Mouse (Mus musculus) layer of hippocampus, postnatal 36 days (tissue): Measurements from ENCODE around the gene Prpf40b. TPM values are rescaled to one million over a fixed set of nuclear protein-coding genes. Genes with fewer than 3 reads are reported as not detected.
A peak's percentile ranks its signal among the peaks of the same experiment; 100 is the strongest.

ENCODE experiments used
- DNase-seq, 2 experiments: peaks; one replicate each; pipeline ENCODE4 v3.0.0; 2022
- total RNA-seq, 2 experiments: library from RNA; stranded (reverse); gene quantifications; 2 replicates each; pipeline ENCODE4 v1.2.3; 2021

The Prpf40b gene
- total RNA-seq, 2 experiments from 2014 or later = 96.8 to 98.3 TPM

DNA sequence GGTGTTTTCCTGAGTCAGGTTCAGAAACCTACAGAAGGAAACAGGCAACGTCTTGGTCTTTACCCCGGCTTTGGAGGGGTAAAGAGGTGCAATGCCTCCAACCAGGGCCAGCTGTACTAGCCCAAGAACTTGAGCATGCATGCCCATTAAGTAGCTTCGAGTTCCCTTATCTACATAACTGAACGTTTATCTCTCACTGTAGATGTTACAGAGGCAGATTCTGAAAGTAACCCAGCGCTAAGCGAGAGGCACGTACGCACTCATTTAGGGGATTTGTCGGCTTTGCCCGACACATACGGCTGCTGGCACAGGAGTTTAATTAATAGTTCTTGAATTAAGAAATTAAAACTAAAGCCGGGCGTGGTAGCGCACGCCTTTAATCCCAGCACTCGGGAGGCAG, 600 bp upstream of the Prpf40b start:
- DNase-seq = no peak

DNA sequence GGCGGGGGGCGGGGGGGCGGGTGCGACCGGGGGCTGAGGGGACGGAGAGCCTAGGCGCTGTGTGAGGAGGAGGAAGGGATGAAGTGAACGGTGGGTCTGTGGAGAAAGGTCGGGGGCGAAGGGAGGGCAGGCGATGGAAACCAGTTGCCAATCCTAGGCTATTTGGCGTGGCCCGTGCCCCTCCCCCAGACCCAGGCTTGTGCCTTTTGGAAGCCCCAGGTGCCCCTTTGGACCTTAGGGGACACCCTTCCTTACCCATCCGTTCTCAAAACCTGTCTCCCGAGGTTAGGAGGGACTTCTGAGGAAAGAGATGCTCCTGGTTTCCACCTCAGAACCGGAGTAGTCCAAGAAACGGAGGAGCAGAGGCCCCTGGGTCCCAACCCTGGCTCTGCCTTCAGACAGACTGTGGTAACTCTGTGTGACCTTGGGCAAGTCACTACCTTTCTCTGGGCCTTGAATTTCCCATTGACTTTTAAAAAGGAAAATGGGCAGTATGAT, 646 bp downstream of the Prpf40b start, which contains the start of gene Fam186b:
Fam186b (minus strand) TSS at position 405 of the 498 bp plus-strand sequence.
- DNase-seq = peak in 1 of 2 experiments; percentile 26

DNA sequence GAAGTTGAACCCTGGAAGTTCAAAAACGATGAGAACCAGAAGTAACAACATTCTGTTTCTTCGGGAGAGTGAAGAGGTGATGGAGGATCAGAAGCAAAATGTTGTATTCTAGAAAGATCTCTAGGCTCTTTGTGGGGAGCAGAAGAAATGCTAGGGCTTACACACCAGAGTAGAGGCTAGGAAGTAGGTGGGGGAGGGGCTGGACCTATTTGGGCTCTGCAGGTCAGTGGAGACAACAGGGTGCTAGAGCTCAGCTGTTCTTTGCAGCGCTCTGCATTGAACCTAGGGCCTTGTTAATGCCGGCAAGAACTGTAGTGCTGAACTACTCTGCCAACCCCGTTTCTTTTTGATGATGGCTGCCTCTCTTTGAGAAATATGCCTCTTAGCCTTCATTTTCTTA, 1.3 kb downstream of the Prpf40b start:
- DNase-seq = no peak

DNA sequence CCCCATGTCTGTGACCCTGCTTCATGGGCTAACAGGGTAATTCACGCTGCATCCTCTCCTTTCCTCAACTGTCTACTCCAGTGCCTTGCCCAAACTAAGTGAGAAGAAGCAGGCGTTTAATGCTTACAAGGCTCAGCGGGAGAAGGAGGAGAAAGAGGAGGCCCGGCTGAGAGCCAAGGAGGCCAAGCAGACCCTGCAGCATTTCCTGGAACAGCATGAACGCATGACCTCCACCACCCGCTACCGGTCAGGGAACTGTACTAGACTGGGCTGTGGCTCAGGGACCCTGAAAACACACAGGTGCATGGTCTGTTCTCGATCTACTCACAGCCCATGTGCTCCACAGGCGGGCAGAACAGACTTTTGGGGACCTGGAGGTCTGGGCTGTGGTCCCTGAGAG, 12.6 kb downstream of the Prpf40b start:
- no peak for DNase-seq

DNA sequence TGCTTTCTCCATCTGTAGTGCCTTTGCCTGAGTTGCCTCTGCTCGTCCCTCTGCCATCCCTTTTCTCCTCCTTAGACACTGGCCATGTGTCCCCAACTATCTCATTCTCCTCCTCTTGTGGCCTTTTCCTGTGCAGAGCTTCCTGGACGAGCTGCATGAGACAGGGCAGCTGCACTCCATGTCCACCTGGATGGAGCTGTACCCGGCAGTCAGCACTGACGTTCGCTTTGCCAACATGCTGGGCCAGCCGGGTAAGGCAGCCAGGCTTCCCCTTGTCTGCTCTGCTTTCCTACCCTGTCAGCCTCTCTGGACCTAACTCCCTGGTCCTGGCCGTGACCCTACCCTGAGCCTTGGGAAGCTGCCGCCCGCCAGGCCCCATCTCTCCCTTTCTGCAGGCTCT, 14.7 kb downstream of the Prpf40b start:
- DNase-seq = no peak

DNA sequence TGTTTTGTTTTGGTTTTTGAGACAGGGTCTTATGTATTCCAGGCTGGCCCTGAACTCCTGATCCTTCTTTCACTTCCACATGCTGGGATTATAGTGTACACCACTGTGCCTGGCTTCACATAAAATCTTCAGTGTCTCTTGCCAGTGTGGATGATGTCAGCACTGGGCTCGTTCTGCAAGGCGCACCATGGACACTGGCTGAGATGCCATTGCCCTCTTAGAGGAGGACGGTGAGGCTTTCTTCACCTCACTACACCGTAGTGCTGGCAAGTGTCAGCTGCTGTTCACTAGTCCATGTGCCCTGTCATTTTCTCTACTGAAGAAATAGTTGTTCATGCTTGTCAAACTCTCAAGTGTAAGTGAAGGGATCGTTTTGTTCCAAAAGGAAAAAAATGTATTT, 15.7 kb downstream of the Prpf40b start:
- DNase-seq = no peak

DNA sequence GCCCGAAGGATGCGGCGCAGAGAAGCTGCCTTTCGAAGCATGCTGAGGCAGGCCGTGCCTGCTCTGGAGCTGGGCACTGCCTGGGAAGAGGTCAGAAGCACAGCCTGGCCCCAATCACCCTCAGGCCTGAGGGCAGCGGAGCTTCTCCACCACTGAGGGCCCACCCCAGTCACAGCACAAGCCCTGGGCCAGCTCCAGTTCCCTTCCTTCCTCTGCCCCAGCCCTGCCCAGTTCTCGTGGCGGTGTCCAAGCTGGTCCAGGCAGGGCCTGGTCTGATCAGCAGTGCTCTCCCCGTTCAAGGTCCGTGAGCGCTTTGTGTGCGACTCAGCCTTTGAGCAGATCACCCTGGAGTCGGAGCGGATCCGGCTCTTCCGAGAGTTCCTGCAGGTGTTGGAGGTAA, 20.0 kb downstream of the Prpf40b start:
- DNase-seq = no peak

DNA sequence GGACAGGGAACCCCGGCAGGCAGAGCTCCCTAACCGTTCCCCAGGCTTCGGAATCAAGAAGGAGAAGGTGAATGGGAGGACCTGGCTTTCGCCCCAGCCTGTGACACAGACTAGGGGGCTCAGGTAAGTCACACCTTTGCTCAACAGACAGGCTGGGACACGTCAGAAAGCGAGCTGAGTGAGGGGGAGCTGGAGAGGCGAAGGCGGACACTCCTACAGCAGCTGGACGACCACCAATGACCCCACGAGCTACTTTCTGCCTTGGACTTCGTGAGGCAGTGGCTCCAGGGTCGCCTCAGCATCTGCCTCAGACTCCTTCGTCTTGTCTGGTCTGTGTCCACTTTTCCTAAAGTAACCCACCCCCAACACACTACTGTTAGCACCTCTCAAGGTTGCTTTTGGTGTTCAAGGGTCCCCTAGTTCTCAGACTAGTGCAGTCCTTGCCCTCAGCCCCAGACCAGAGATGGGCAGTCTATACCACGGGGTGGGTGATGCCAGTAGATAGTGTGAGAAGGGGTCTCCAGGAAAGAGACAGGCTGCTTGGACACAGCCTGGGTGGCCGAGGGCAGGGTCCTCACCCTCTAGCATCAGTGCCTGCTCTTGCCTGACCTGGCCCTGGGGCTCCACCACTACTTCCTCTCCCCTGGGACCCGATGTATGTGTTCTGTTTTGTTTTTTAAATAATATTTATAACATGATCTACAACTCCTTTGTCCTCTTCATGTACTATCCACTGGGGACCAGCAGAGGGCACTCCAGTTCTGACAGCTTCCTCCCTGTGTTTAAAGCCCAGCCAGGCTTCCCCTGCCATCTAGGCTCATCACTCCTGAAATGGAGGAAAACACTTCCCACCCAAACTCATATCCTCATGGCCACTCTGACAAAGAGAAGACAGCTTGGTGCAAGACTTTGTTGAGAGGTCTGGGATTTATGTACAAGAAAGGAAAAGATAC, 21.7 kb downstream of the Prpf40b start:
- peak; percentile 70 to 72 for DNase-seq

DNA sequence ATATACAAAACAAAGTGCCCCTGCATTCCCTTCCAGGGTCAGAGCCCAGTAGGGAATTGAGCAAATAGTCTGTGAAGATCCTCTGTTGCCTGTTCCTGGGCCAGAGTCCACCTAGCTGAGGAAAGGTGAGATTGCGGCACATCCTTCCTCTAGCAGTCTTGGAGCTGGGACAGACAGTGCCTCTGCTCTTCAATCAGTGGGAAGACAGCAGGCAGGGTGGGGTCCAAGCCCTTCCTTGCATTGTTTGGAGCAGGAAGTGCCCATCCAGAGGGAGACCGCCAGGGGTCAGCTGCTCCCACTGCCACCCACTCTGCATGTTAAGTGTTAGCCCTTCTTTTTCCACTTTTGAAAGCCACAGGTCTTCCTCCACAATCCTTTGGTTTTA, 22.4 kb downstream of the Prpf40b start:
- DNase-seq = no peak

DNA sequence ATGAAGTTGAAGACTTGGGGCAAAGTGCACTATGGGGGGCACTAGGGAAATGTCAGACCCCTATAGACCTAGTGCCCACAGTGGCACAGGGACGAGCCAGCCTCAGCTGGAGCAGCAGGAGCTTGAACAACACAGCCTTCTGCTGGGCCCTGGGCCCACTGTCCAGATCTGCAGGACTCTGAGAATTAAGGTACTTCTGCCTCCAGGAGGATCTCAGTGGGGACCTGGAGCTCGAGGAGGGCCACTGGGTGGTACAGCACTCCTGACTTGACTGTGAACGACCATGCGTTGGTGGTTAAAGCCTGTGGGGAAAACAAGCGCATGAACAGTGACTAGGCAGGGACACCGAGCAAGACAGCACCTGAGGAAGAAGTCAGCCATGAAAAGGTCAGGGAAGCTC, 23.2 kb downstream of the Prpf40b start:
- DNase-seq = no peak

DNA sequence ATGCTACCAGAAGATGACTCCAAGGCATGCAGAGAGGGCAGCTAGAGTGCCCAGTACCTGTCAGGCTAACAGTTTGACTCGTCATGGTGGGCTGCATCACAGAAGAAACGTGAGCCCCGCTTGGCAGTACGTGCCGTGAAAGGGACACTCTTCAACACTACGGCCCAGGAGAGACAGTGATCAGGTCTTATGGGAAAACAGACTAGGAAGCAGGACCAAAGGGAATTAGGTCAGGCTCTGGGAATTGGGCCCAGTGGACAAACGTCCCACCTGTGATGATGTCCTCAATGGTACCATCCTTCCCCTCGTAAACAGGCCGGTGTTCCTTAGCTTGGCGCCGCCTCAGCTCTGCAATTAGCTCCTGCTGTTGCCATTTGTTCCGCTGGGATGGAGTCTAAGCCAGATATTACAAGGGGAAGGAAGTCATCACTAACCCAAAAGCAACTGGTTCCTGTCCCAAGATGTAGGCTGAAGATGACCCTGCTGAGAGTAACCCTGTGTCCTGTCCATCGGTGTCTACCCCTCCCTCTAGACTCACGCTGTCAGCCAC, 24.0 kb downstream of the Prpf40b start:
- DNase-seq = no peak

DNA sequence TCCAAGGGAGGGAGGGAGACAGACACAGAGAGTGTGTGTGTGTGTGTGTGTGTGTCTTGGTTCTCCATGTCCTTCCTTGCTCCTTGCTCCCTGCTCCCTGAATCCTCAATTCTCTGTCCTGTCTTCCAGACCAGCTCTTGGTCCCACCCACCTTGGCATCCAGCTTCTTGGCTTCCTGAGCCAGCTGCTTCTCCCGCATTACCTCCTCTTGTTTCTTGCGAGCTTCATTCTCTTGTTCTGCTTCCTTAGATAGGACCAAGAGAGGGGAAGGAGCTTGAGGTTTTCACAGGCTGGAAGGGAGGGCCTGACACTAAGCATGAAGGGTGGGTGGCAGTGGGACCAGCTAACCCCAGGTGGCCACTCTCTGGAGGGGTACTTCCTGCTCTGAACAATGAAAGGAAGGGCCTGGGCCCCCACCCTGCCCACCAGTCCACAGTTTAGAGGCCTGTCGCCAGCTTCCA, 24.6 kb downstream of the Prpf40b start:
- no peak for DNase-seq

DNA sequence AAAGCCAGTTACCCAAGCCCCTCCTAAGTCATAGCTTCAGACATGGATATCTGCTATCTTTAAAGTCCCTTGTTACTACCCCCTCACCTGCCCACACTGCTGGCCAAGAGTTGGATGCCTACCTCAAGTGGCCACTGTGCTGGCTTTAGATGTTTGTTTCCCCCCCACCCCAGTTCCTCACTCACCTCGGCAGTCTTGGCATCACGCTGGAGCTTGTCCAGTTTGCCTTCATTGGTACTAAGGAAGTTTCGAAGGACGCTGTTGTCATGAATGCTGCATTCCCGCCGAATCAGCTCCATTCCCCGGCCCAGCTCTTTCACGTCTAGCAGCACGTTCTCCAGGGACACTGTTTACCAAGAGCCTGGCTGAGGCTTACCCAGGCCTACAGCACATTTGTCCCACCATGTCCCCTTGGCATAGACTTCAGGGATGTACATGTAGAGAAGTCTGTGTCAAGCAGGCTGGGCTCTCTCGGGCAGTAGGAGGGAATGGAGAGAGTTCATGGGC, 25.3 kb downstream of the Prpf40b start:
- no peak for DNase-seq

DNA sequence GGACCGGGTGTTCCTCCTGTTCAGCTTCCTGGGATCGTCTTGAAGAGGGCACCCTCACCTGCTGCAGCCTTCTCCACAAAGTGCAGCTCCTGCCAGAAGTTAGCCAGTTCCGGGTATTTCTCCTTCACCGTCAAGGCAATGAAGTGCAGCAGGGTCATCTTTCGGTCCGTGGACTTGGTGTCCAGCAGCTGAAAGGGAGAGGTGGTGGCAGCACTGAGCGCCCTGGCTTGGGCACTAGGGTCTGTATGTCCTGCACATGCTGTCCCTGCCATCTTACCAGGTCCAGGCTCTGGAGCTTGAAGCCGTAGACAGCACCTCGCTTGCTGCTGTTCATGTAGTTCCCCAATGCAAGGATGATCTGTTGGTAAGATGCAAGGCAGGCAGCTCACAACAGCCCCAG, 26.1 kb downstream of the Prpf40b start:
- DNase-seq = no peak

DNA sequence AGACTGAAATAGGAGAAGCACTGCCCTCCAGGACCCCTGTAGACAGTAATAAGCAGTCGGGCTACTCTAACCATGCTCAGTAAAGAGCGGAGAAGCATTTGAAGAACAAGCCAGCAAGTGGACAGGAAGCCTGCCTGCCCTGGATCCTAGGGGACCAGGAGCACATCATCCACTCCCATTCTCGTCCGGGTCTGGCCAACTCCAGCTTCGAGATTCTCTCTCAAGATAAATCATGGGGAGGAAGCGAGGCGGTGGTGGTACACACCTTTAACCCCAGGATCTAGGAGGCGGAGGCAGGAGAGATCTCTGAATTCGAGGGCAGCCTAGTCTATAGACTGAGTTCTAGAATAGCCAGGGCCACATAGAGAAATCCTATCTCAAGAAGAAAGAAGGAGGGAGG, 29.3 kb downstream of the Prpf40b start:
- no peak for DNase-seq

DNA sequence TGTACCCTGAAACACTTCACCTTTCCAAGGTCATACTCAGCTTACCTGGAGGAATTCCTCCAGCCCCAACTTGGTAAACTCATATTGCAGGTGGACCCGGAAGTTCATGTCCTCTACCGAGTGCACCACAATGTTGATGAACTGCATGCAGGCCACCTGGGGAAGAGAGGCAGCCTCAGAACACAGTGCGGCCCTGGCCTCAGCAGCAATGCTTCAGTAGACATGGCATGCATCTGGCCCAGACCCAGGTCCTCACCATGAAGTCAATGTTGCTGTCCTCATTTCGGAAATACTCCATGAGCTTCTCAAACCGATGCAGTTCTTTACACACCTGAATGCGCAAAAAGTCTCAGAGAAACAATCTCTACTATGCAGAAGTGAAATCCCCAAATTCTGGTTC, 30.7 kb downstream of the Prpf40b start:
- no peak for DNase-seq

DNA sequence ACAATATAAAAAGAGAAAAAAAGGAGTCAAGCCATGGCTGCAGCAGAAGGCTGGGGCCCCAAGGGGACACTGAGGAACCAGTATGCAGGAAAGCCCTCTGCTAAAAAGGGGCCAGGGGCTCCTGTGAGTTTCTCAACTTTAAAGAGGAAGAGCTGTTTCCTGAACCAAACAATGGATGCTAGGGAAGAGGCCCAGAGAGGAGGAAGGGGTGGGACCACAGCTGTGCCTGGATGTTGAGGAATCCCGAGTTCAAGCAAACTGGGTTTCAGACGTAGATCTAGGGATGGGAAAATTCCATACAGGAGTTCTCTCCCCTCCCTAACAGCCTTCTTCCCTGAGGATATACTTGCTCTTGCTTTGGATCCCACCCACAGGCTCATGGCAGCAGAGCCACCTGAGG, 31.5 kb downstream of the Prpf40b start:
- no peak for DNase-seq

DNA sequence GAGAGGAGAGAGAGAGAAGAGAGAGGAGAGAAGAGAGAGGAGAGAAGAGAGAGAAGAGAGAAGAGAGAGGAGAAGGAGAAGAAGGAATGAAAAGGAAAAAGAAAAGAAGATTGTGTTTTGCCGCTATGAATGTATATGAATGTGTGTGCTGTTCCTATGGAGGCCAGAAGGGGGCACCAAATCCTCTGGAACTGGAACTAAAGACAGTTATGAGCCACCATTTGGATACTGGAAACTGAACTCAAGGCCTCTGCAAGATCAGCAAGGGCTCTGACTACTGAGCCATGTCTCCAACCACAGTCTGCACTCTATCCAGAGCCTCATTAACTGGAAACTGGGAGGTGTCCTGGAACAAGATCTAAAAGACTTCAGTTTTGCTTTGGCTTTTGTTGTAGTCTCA, 32.1 kb downstream of the Prpf40b start:
- no peak for DNase-seq

DNA sequence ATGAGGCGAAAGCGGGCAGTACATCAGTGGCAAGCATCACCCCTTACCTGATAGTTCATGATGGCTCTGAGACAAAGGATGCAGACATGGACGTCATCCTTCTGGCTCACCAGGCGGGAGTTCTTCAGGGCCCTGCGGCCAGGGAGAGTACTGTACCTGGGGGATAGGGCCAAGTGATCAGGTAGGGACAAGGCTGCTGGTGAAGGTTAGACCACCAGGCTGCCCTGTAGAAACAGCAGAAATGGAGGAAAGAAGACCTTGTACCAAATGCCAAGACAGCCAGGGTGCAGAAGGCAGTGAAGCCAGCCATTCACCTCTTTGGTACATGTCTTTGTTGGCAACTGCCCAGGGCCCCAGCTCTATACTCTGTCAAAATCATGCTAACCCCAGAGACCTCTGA, 33.1 kb downstream of the Prpf40b start:
- DNase-seq = no peak

DNA sequence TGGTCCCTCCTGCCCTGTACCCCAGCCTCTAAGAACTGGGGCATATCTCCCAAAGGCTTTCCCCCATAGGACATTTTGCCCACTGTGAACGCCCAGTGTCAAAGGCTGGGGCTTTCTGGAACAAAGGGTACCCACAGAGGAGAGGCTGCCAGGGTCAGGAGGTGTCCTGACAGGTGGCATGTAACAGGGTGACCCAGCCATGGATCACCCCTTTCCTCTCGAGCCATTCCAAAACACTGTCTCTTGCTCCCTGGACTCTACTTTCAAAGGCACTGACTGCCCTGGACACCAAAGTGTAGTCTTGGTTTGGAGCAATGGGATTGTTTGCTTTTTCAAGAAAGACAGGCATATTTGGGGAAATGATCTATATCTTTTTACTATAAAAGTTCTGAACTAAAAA, 35.4 kb downstream of the Prpf40b start:
- no peak for DNase-seq

DNA sequence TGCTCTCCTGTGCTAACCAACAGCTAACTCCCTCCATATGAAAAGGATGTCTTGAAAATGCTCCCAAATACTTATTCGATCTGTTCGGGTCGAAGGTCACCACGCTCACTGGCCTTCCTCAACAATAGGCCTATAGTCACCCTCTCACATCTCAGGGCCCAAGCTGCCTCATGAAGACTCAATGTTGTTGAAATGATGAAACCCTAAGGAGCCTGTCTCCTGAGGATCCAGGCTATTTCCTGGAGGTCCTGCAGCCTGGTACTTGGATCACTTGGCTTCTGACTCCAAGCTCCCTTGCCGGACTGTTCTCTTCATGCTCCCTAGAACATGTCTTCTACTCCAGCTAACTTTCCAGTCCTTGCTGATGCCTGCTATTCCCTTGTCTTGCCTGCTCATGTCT, 36.5 kb downstream of the Prpf40b start:
- no peak for DNase-seq

DNA sequence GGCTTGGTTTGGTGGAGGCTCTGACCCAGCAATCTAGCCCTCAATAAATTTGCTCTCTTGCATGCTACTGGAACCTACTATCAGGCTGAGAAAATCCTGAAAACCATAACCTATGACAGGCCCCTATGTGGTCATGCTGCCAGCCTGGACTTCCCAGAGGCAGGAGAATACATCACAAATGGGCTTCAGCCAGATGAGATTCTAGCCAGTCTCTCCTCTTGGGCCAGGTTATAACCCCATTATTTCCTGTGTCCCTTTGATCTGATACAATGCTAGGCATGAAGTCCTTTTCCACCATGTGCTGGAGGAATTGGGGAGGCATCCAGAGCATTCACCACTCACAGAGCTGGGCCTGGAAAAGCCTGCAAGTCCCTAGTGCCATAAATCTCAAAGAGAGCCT, 37.2 kb downstream of the Prpf40b start:
- no peak for DNase-seq

DNA sequence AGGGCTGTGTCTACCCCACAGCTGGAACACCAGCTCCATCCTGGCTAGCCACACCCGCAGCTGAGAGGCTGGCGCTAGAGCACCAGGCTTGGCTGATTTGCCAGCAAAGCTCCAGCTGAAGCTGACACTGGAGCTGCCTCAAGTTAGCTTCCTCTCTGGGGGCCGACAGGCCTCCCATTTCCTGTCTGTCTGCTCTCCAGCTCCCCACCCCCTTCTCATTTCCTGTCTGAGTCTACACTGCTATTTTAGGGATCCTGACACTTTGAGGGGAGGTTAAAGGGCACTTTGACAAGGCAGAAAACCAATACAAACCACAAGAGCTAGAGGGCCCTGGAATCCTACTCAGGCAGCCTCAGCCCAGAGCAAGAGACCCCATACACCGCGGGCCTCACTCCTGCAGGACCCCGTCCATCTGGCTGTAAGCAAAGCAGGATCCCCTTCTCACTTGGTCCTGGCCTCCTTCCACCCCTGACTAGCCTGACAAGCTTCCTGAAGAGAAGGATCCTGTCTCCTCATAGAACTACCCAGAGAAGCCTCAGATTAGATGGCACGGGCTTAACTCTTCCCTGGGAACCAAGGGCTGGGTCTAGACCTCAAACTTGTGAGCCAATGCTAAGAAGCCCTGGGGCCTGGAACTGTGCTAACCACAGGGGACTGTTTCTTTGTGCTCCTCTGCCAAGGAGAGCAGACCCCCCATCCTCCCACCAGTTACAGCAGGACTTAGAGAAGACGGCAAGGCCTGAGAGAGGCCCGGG, 38.2 kb downstream of the Prpf40b start:
- peak; percentile 24 to 32 for DNase-seq
